Mouse (Mus musculus): ENCODE results near the gene OR5BS1P. TPM values are rescaled to one million over a fixed set of nuclear protein-coding genes. Genes with fewer than 3 reads are reported as not detected.
A peak's percentile ranks its signal among the peaks of the same experiment; 100 is the strongest.
"Not testable (repeated sequence)": the region's sequence is repeated elsewhere in the genome, so short reads cannot be mapped to it uniquely, and the experiment has no call there.

OR5BS1P gene
- polyA plus RNA-seq, 1 experiment from 2014 or later = not detected

- no peaks in the 10 kb centered on the region for H3K36me3 ChIP-seq (replicated peaks)
- H3K4me2 ChIP-seq = peak overlapping the region; percentile 44
- H3K4me1 ChIP-seq = peaks cover 11% of the 10 kb centered on the region
- no peaks in the 10 kb centered on the region for H3K27me3 ChIP-seq
- H3K27ac ChIP-seq = no peak overlapping the region
- WGBS = 28% methylated on average over 25 of the region's 25 CpGs
- peak; percentile 57; the same call in 1 of the 2 replicates for ATAC-seq (ENCODE audit: low FRiP score)
- H3K4me3 ChIP-seq (replicated peaks) = no peak overlapping the region
- H3K9ac ChIP-seq = no peak overlapping the region
- H3K9me3 ChIP-seq = no peaks in the 10 kb centered on the region
Measured at GRCm38 (mm10) chr15:98510438-98511385, 41.0 kb downstream of the OR5BS1P start.

DNA sequence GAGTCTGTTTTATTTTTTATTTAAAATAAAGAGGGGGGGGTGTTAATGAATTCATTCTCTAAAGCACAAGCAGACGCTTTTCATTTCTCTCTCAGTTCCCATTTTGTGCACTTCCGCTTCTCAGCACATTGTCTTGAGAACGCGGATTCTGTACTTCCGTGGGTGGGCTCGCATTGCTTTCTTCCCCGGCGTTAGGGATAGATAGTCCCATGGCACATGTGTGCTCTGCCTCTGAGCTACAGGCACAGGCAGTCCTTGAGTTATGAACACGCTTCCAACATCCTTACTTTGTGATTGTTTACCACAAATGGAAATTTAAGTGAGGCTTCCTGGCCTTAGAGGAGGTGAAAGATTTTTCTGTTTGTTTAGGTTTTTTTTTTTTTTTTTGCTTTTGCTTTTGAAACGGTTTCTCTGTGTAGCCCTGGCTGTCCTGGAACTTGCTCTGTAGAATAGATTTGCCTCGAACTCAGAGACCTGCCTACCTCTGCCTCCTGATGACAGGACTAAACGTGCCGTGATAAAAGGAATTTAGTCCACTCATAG, 41.8 kb downstream of the OR5BS1P start:
- H3K4me1 ChIP-seq = peaks cover 11% of the 10 kb centered on the region
- H3K4me3 ChIP-seq (replicated peaks) = no peak overlapping the region
- no peak overlapping the region for H3K4me2 ChIP-seq
- no peak overlapping the region for H3K9ac ChIP-seq
- no peaks in the 10 kb centered on the region for H3K36me3 ChIP-seq (replicated peaks)
- WGBS = 60% methylated on average over 13 of the region's 13 CpGs
- no peak overlapping the region for H3K27ac ChIP-seq
- H3K27me3 ChIP-seq = no peaks in the 10 kb centered on the region
- ATAC-seq (ENCODE audit: low FRiP score) = no peak
- H3K9me3 ChIP-seq = no peaks in the 10 kb centered on the region

- ATAC-seq (ENCODE audit: low FRiP score) = no peak
- peaks cover 11% of the 10 kb centered on the region for H3K4me1 ChIP-seq
- no peak overlapping the region for H3K4me2 ChIP-seq
- H3K9ac ChIP-seq = no peak overlapping the region
- no peaks in the 10 kb centered on the region for H3K9me3 ChIP-seq
- H3K27ac ChIP-seq = no peak overlapping the region
- 74% methylated on average over 8 of the region's 8 CpGs for WGBS
- H3K4me3 ChIP-seq (replicated peaks) = no peak overlapping the region
- no peaks in the 10 kb centered on the region for H3K36me3 ChIP-seq (replicated peaks)
- H3K27me3 ChIP-seq = no peaks in the 10 kb centered on the region
Measured at GRCm38 (mm10) chr15:98512232-98512631, 42.5 kb downstream of the OR5BS1P start.

- Histone ChIP-seq H3K4me1 (peaks cover 11% of the 10 kb centered on the region), H3K27me3 (no peaks in the 10 kb centered on the region), H3K9ac (no peak overlapping the region), H3K27ac (no peak overlapping the region), H3K36me3 (replicated peaks) (peaks cover 2% of the 10 kb centered on the region), H3K4me3 (replicated peaks) (no peak overlapping the region), H3K4me2 (no peak overlapping the region), H3K9me3 (no peaks in the 10 kb centered on the region)
- no peak for ATAC-seq (ENCODE audit: low FRiP score)
- WGBS = 71% methylated on average over 17 of the region's 17 CpGs
Measured at GRCm38 (mm10) chr15:98512799-98513321, 43.2 kb downstream of the OR5BS1P start.

- not testable (repeated sequence) for H3K4me3 ChIP-seq (replicated peaks); H3K27ac ChIP-seq; ATAC-seq (ENCODE audit: low FRiP score); H3K27me3 ChIP-seq; H3K9me3 ChIP-seq; H3K9ac ChIP-seq; H3K4me2 ChIP-seq
- Histone ChIP-seq H3K4me1 (peaks cover 11% of the 10 kb centered on the region), H3K36me3 (replicated peaks) (peaks cover 10% of the 10 kb centered on the region)
- WGBS = 75% methylated on average over 3 of the region's 3 CpGs
Measured at GRCm38 (mm10) chr15:98513676-98514075, 44.0 kb downstream of the OR5BS1P start.

DNA sequence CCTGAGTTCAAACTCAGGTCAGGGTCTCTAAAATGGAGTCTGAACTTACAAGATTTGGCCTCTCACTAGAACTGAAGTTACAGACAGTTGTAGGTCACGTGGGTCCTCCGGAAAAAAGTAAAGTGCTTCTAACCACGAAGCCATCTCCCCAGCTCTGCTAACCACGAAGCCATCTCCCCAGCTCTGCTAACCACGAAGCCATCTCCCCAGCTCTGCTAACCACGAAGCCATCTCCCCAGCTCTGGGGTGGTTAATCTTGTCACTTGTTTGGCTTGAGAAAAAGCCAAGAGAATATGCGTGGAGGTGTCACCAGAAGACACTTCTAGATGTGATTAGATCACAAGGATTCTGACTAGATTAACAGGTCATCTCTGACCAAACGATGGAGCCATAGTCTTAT, 44.5 kb downstream of the OR5BS1P start:
- Histone ChIP-seq H3K9ac (no peak overlapping the region), H3K4me1 (peaks cover 11% of the 10 kb centered on the region), H3K36me3 (replicated peaks) (peaks cover 10% of the 10 kb centered on the region), H3K9me3 (no peaks in the 10 kb centered on the region), H3K4me2 (no peak overlapping the region), H3K4me3 (replicated peaks) (no peak overlapping the region), H3K27me3 (no peaks in the 10 kb centered on the region), H3K27ac (no peak overlapping the region)
- WGBS = 83% methylated on average over 8 of the region's 8 CpGs
- no peak for ATAC-seq (ENCODE audit: low FRiP score)

GRCm38 (mm10) chr15:98514845-98515244, 45.1 kb downstream of the OR5BS1P start:
- not testable (repeated sequence) for ATAC-seq (ENCODE audit: low FRiP score); H3K9me3 ChIP-seq; H3K27me3 ChIP-seq; H3K4me3 ChIP-seq (replicated peaks); H3K4me2 ChIP-seq; H3K9ac ChIP-seq; H3K27ac ChIP-seq
- Histone ChIP-seq H3K4me1 (peaks cover 11% of the 10 kb centered on the region), H3K36me3 (replicated peaks) (peaks cover 15% of the 10 kb centered on the region)
- 92% methylated on average over 2 of the region's 2 CpGs for WGBS

- no peak overlapping the region for H3K4me3 ChIP-seq (replicated peaks)
- H3K4me2 ChIP-seq = no peak overlapping the region
- H3K4me1 ChIP-seq = no peaks in the 10 kb centered on the region
- H3K36me3 ChIP-seq (replicated peaks) = peaks cover 44% of the 10 kb centered on the region
- no peak overlapping the region for H3K9ac ChIP-seq
- no peak for ATAC-seq (ENCODE audit: low FRiP score)
- H3K9me3 ChIP-seq = no peaks in the 10 kb centered on the region
- no peaks in the 10 kb centered on the region for H3K27me3 ChIP-seq
- WGBS = 75% methylated on average over 16 of the region's 16 CpGs
- no peak overlapping the region for H3K27ac ChIP-seq
Measured at GRCm38 (mm10) chr15:98517380-98518355, 48.0 kb downstream of the OR5BS1P start.

- no peaks in the 10 kb centered on the region for H3K27me3 ChIP-seq
- no peak overlapping the region for H3K4me3 ChIP-seq (replicated peaks)
- 97% methylated on average over 3 of the region's 3 CpGs for WGBS
- no peaks in the 10 kb centered on the region for H3K4me1 ChIP-seq
- no peak for ATAC-seq (ENCODE audit: low FRiP score)
- H3K9me3 ChIP-seq = no peaks in the 10 kb centered on the region
- peaks cover 78% of the 10 kb centered on the region for H3K36me3 ChIP-seq (replicated peaks)
- no peak overlapping the region for H3K27ac ChIP-seq
- H3K4me2 ChIP-seq = no peak overlapping the region
- H3K9ac ChIP-seq = no peak overlapping the region
Measured at GRCm38 (mm10) chr15:98521245-98521644, 51.5 kb downstream of the OR5BS1P start.

DNA sequence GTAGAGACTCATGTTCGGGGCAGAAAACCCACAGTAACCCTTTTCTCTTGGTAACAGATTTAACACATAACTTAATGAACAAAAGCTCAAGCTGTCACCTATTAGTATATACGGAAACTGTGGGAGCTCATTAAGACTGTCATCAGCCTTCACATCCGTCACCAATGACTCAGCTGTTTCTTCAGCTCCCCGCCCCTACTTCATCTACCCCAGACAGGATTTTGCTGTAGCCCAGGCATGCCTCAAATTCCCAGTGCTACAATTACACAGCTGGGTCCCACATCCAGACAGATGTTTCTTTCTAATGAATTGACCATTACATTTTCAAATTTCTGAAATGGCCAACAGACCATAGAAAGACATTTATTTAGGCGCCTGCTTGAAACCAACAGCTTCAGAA, 56.4 kb downstream of the OR5BS1P start:
- WGBS = 67% methylated on average over 5 of the region's 5 CpGs
- Histone ChIP-seq H3K4me1 (peaks cover 3% of the 10 kb centered on the region; the same call in 1 of the 2 replicates), H3K27me3 (no peaks in the 10 kb centered on the region), H3K27ac (no peak overlapping the region), H3K4me3 (replicated peaks) (no peak overlapping the region), H3K36me3 (replicated peaks) (peaks cover 97% of the 10 kb centered on the region), H3K9ac (no peak overlapping the region), H3K4me2 (no peak overlapping the region), H3K9me3 (no peaks in the 10 kb centered on the region)
- ATAC-seq (ENCODE audit: low FRiP score) = no peak

- Histone ChIP-seq H3K4me2 (no peak overlapping the region), H3K9me3 (no peaks in the 10 kb centered on the region), H3K27ac (no peak overlapping the region), H3K27me3 (no peaks in the 10 kb centered on the region), H3K9ac (no peak overlapping the region), H3K4me3 (replicated peaks) (no peak overlapping the region), H3K4me1 (peaks cover 12% of the 10 kb centered on the region), H3K36me3 (replicated peaks) (peaks cover 95% of the 10 kb centered on the region)
- no peak for ATAC-seq (ENCODE audit: low FRiP score)
- 98% methylated on average over 5 of the region's 5 CpGs for WGBS
Measured at GRCm38 (mm10) chr15:98527056-98527771, 57.5 kb downstream of the OR5BS1P start.
